Mouse (Mus musculus) limb, embryonic 15.5 days (tissue): ENCODE data around the gene Rnf220. TPM values are rescaled to one million over a fixed set of nuclear protein-coding genes. Genes with fewer than 3 reads are reported as not detected.

Experiments used
- ATAC-seq: fragments of 200-750 bp; cut with Nextera tagmentation; 2 replicates; pipeline ENCODE4 v1.8.0; 2017; ENCODE audit warnings: low read depth, moderate TSS enrichment; ENCODE audit not compliant: insufficient number of reproducible peaks, low FRiP score, low TSS enrichment
- H3K27ac ChIP-seq: fragments of 300-500 bp; sonication (generic); 2 replicates; pipeline ENCODE4 v1.5.1; 2015; ENCODE audit warnings: moderate library complexity, mild to moderate bottlenecking, inconsistent platforms
- H3K27me3 ChIP-seq: fragments of 300-500 bp; sonication (generic); 2 replicates; pipeline ENCODE4 v1.6.1; 2015; ENCODE audit warnings: inconsistent platforms
- H3K36me3 ChIP-seq: fragments of 300-500 bp; sonication (generic); 2 replicates; pipeline ENCODE4 v1.6.1; 2015; ENCODE audit warnings: inconsistent platforms
- H3K4me1 ChIP-seq: fragments of 300-500 bp; sonication (generic); 2 replicates; pipeline ENCODE4 v1.6.1; 2015; ENCODE audit warnings: inconsistent platforms
- H3K4me2 ChIP-seq: fragments of 300-500 bp; sonication (generic); 2 replicates; pipeline ENCODE4 v1.6.1; 2015; ENCODE audit warnings: mild to moderate bottlenecking, inconsistent platforms
- H3K4me3 ChIP-seq: fragments of 300-500 bp; sonication (generic); 2 replicates; pipeline ENCODE4 v1.5.1; 2015; ENCODE audit warnings: mild to moderate bottlenecking, inconsistent platforms
- H3K9ac ChIP-seq: fragments of 300-500 bp; sonication (generic); 2 replicates; pipeline ENCODE4 v1.6.1; 2015; ENCODE audit warnings: inconsistent platforms
- H3K9me3 ChIP-seq: fragments of 300-500 bp; sonication (generic); 2 replicates; pipeline ENCODE4 v1.6.1; 2016; ENCODE audit warnings: inconsistent platforms
- WGBS: fragments of 180-500 bp; shearing (Covaris S2); methylation state at CpG from one replicate; pipeline ENCODE4 v1.1.7; 2015; 5-methylcytosine and 5-hydroxymethylcytosine counted together
- polyA plus RNA-seq: library from polyadenylated mRNA; unstranded; fragments of >200 nt; fragmentation: Nextera tagmentation; extraction: Ambion mirVana; gene quantifications from 2 replicates; pipeline ENCODE4 v1.2.1, GENCODE M21; 2015

Rnf220 gene
- polyA plus RNA-seq, 1 experiment from 2014 or later = 73.0 TPM

- H3K27ac ChIP-seq = no peak overlapping the region
- peaks cover 62% of the 10 kb centered on the region for H3K27me3 ChIP-seq
- peak overlapping the region; percentile 41 for H3K4me3 ChIP-seq
- H3K9me3 ChIP-seq = no peaks in the 10 kb centered on the region
- 24% methylated on average over 30 of the region's 30 CpGs for WGBS
- peak overlapping the region; percentile 86 for H3K4me2 ChIP-seq
- H3K9ac ChIP-seq = 0 out of 2 replicates have a peak overlapping the region, but pooled peaks have one; percentile 28
- no peaks in the 10 kb centered on the region for H3K36me3 ChIP-seq
- peaks cover 29% of the 10 kb centered on the region for H3K4me1 ChIP-seq
- ATAC-seq = 0 out of 2 replicates have a peak, but pooled peaks have one; percentile 7
Observed at GRCm38 (mm10) chr4:117303581-117304238, 193.1 kb downstream of the Rnf220 start.

- no peak for ATAC-seq
- Histone ChIP-seq H3K27me3 (peaks cover 62% of the 10 kb centered on the region), H3K27ac (no peak overlapping the region)
Observed at GRCm38 (mm10) chr4:117302027-117302806, 194.6 kb downstream of the Rnf220 start.

GRCm38 (mm10) chr4:117299921-117300320, 196.9 kb downstream of the Rnf220 start:
- 66% methylated on average over 10 of the region's 10 CpGs for WGBS

More at GRCm38 (mm10) chr4:117302027-117302806, 194.6 kb downstream of the Rnf220 start:
- H3K4me3 ChIP-seq = no peak overlapping the region
- no peaks in the 10 kb centered on the region for H3K36me3 ChIP-seq
- no peaks in the 10 kb centered on the region for H3K9me3 ChIP-seq
- no peak overlapping the region for H3K9ac ChIP-seq
- no peak overlapping the region for H3K4me2 ChIP-seq
- peaks cover 26% of the 10 kb centered on the region for H3K4me1 ChIP-seq
- 23% methylated on average over 14 of the region's 14 CpGs for WGBS

GRCm38 (mm10) chr4:117297819-117298218, 199.0 kb downstream of the Rnf220 start:
- no peak overlapping the region for H3K4me3 ChIP-seq
- no peak overlapping the region for H3K27ac ChIP-seq
- H3K4me2 ChIP-seq = no peak overlapping the region
- 69% methylated on average over 9 of the region's 9 CpGs for WGBS
- 0 out of 2 replicates have a peak, but pooled peaks cover 6% of the 10 kb centered on the region for H3K4me1 ChIP-seq
- H3K27me3 ChIP-seq = peaks cover 26% of the 10 kb centered on the region
- no peak overlapping the region for H3K9ac ChIP-seq
- H3K36me3 ChIP-seq = no peaks in the 10 kb centered on the region
- no peaks in the 10 kb centered on the region for H3K9me3 ChIP-seq
- ATAC-seq = no peak

More at GRCm38 (mm10) chr4:117299921-117300320, 196.9 kb downstream of the Rnf220 start:
- no peak overlapping the region for H3K4me3 ChIP-seq
- no peak overlapping the region for H3K27ac ChIP-seq
- H3K9me3 ChIP-seq = no peaks in the 10 kb centered on the region
- no peak overlapping the region for H3K4me2 ChIP-seq
- H3K27me3 ChIP-seq = peaks cover 47% of the 10 kb centered on the region
- H3K4me1 ChIP-seq = peaks cover 22% of the 10 kb centered on the region
- no peak overlapping the region for H3K9ac ChIP-seq
- no peak for ATAC-seq
- H3K36me3 ChIP-seq = no peaks in the 10 kb centered on the region

GRCm38 (mm10) chr4:117296849-117297593, 199.8 kb downstream of the Rnf220 start:
- Histone ChIP-seq H3K27me3 (peaks cover 18% of the 10 kb centered on the region), H3K36me3 (no peaks in the 10 kb centered on the region), H3K9me3 (no peaks in the 10 kb centered on the region), H3K9ac (no peak overlapping the region), H3K27ac (no peak overlapping the region), H3K4me1 (no peaks in the 10 kb centered on the region), H3K4me3 (no peak overlapping the region), H3K4me2 (no peak overlapping the region)
- WGBS = 78% methylated on average over 19 of the region's 19 CpGs
- ATAC-seq = no peak

GRCm38 (mm10) chr4:117291696-117292095, 205.2 kb downstream of the Rnf220 start:
- peaks cover 14% of the 10 kb centered on the region for H3K4me1 ChIP-seq
- no peak overlapping the region for H3K4me2 ChIP-seq
- H3K9ac ChIP-seq = no peak overlapping the region
- H3K27me3 ChIP-seq = no peaks in the 10 kb centered on the region
- H3K36me3 ChIP-seq = peaks cover 7% of the 10 kb centered on the region
- H3K27ac ChIP-seq = no peak overlapping the region
- no peak overlapping the region for H3K4me3 ChIP-seq
- no peaks in the 10 kb centered on the region for H3K9me3 ChIP-seq
- no peak for ATAC-seq
- 80% methylated on average over 2 of the region's 2 CpGs for WGBS

- peak; percentile 92 for ATAC-seq
- Histone ChIP-seq H3K4me1 (peaks cover 27% of the 10 kb centered on the region), H3K9me3 (no peaks in the 10 kb centered on the region), H3K27ac (peak overlapping the region; percentile 96), H3K9ac (peak overlapping the region; percentile 60), H3K27me3 (no peaks in the 10 kb centered on the region), H3K36me3 (peaks cover 32% of the 10 kb centered on the region), H3K4me2 (peak overlapping the region; percentile 59), H3K4me3 (peak overlapping the region; percentile 77)
- under 1% methylated on average over 75 of the region's 80 CpGs for WGBS
Observed at GRCm38 (mm10) chr4:117288927-117289801, 207.7 kb downstream of the Rnf220 start.

GRCm38 (mm10) chr4:117288277-117288926, 208.4 kb downstream of the Rnf220 start:
- Histone ChIP-seq H3K9ac (peak overlapping the region; percentile 60), H3K4me1 (peaks cover 34% of the 10 kb centered on the region), H3K27ac (peak overlapping the region; percentile 96), H3K36me3 (peaks cover 40% of the 10 kb centered on the region), H3K9me3 (no peaks in the 10 kb centered on the region), H3K4me3 (peak overlapping the region; percentile 77), H3K27me3 (no peaks in the 10 kb centered on the region), H3K4me2 (peak overlapping the region; percentile 59)
- ATAC-seq = no peak
- 24% methylated on average over 25 of the region's 25 CpGs for WGBS

- H3K36me3 ChIP-seq = peaks cover 75% of the 10 kb centered on the region
- no peaks in the 10 kb centered on the region for H3K9me3 ChIP-seq
- H3K27me3 ChIP-seq = no peaks in the 10 kb centered on the region
- no peak overlapping the region for H3K27ac ChIP-seq
- ATAC-seq = no peak
- H3K9ac ChIP-seq = no peak overlapping the region
- H3K4me3 ChIP-seq = no peak overlapping the region
- no peak overlapping the region for H3K4me2 ChIP-seq
- peaks cover 46% of the 10 kb centered on the region for H3K4me1 ChIP-seq
- 34% methylated on average over 4 of the region's 4 CpGs for WGBS
Observed at GRCm38 (mm10) chr4:117284363-117284762, 212.5 kb downstream of the Rnf220 start.

- H3K4me1 ChIP-seq = peaks cover 52% of the 10 kb centered on the region
- H3K4me2 ChIP-seq = no peak overlapping the region
- peak overlapping the region; percentile 33 for H3K27ac ChIP-seq
- 30% methylated on average over 22 of the region's 22 CpGs for WGBS
- no peaks in the 10 kb centered on the region for H3K27me3 ChIP-seq
- H3K9me3 ChIP-seq = no peaks in the 10 kb centered on the region
- H3K36me3 ChIP-seq = peaks cover 83% of the 10 kb centered on the region
- no peak overlapping the region for H3K4me3 ChIP-seq
- ATAC-seq = no peak
- H3K9ac ChIP-seq = no peak overlapping the region
Observed at GRCm38 (mm10) chr4:117283271-117284191, 213.3 kb downstream of the Rnf220 start.
